Mouse (Mus musculus): ENCODE measurements around the gene Dip2b. TPM values are rescaled to one million over a fixed set of nuclear protein-coding genes. Genes with fewer than 3 reads are reported as not detected.

Dip2b gene
- polyA plus RNA-seq, 1 experiment, result 7.1 TPM

- 75% methylated on average over 6 of the region's 6 CpGs for WGBS
- H3K27ac ChIP-seq (ENCODE audit: control insufficient read depth, insufficient read depth, low read depth, low read length, poor library complexity), result no peak overlapping the region
- no peaks in the 10 kb centered on the region; the same call in 1 of the 2 replicates for H3K4me1 ChIP-seq (ENCODE audit: control insufficient read depth, insufficient read depth, low read length)
- no peak for TF ChIP-seq POLR2A (IDR thresholded peaks at IDR 0.05; ENCODE audit: borderline replicate concordance, control insufficient read depth, low read depth, low read length)
- TF ChIP-seq CTCF (IDR thresholded peaks at IDR 0.05; ENCODE audit: control insufficient read depth, insufficient read depth, low read length), result no peak
- H3K4me3 ChIP-seq (replicated peaks; ENCODE audit: control insufficient read depth, low read depth, low read length), result no peak overlapping the region
Observed at GRCm38 (mm10) chr15:100175176-100175575, 136.7 kb downstream of the Dip2b start.

GRCm38 (mm10) chr15:100177167-100177566 lies 138.7 kb downstream of the Dip2b start:
- no peak overlapping the region for H3K27ac ChIP-seq (ENCODE audit: control insufficient read depth, insufficient read depth, low read depth, low read length, poor library complexity)
- 85% methylated on average over 3 of the region's 3 CpGs for WGBS
- H3K4me3 ChIP-seq (replicated peaks; ENCODE audit: control insufficient read depth, low read depth, low read length), result no peak overlapping the region
- H3K4me1 ChIP-seq (ENCODE audit: control insufficient read depth, insufficient read depth, low read length), result no peaks in the 10 kb centered on the region; the same call in 1 of the 2 replicates
- TF ChIP-seq POLR2A (IDR thresholded peaks at IDR 0.05; ENCODE audit: borderline replicate concordance, control insufficient read depth, low read depth, low read length), result no peak
- no peak for TF ChIP-seq CTCF (IDR thresholded peaks at IDR 0.05; ENCODE audit: control insufficient read depth, insufficient read depth, low read length)

- no peak for TF ChIP-seq CTCF (IDR thresholded peaks at IDR 0.05; ENCODE audit: control insufficient read depth, insufficient read depth, low read length)
- no peak for TF ChIP-seq POLR2A (IDR thresholded peaks at IDR 0.05; ENCODE audit: borderline replicate concordance, control insufficient read depth, low read depth, low read length)
- WGBS, result 88% methylated on average over 9 of the region's 9 CpGs
- H3K4me3 ChIP-seq (replicated peaks; ENCODE audit: control insufficient read depth, low read depth, low read length), result no peak overlapping the region
- H3K4me1 ChIP-seq (ENCODE audit: control insufficient read depth, insufficient read depth, low read length), result no peaks in the 10 kb centered on the region; the same call in 1 of the 2 replicates
- H3K27ac ChIP-seq (ENCODE audit: control insufficient read depth, insufficient read depth, low read depth, low read length, poor library complexity), result no peak overlapping the region
Observed at GRCm38 (mm10) chr15:100177575-100177974, 139.1 kb downstream of the Dip2b start.

- TF ChIP-seq CTCF (IDR thresholded peaks at IDR 0.05; ENCODE audit: control insufficient read depth, insufficient read depth, low read length), result no peak
- no peak for TF ChIP-seq POLR2A (IDR thresholded peaks at IDR 0.05; ENCODE audit: borderline replicate concordance, control insufficient read depth, low read depth, low read length)
- Histone ChIP-seq H3K4me3 (replicated peaks; ENCODE audit: control insufficient read depth, low read depth, low read length) (no peak overlapping the region), H3K27ac (ENCODE audit: control insufficient read depth, insufficient read depth, low read depth, low read length, poor library complexity) (no peak overlapping the region), H3K4me1 (ENCODE audit: control insufficient read depth, insufficient read depth, low read length) (no peaks in the 10 kb centered on the region; the same call in 1 of the 2 replicates)
- WGBS, result 41% methylated on average over 7 of the region's 7 CpGs
Observed at GRCm38 (mm10) chr15:100178487-100178886, 140.0 kb downstream of the Dip2b start.

- WGBS, result 26% methylated on average over 6 of the region's 6 CpGs
- Histone ChIP-seq H3K27ac (ENCODE audit: control insufficient read depth, insufficient read depth, low read depth, low read length, poor library complexity) (no peak overlapping the region), H3K4me3 (replicated peaks; ENCODE audit: control insufficient read depth, low read depth, low read length) (no peak overlapping the region), H3K4me1 (ENCODE audit: control insufficient read depth, insufficient read depth, low read length) (no peaks in the 10 kb centered on the region; the same call in 1 of the 2 replicates)
- no peak for TF ChIP-seq CTCF (IDR thresholded peaks at IDR 0.05; ENCODE audit: control insufficient read depth, insufficient read depth, low read length)
- no peak for TF ChIP-seq POLR2A (IDR thresholded peaks at IDR 0.05; ENCODE audit: borderline replicate concordance, control insufficient read depth, low read depth, low read length)
Observed at GRCm38 (mm10) chr15:100179685-100180084, 141.2 kb downstream of the Dip2b start.

GRCm38 (mm10) chr15:100180221-100180620 lies 141.8 kb downstream of the Dip2b start:
- Histone ChIP-seq H3K4me3 (replicated peaks; ENCODE audit: control insufficient read depth, low read depth, low read length) (no peak overlapping the region), H3K27ac (ENCODE audit: control insufficient read depth, insufficient read depth, low read depth, low read length, poor library complexity) (no peak overlapping the region), H3K4me1 (ENCODE audit: control insufficient read depth, insufficient read depth, low read length) (no peaks in the 10 kb centered on the region; the same call in 1 of the 2 replicates)
- 12% methylated on average over 4 of the region's 4 CpGs for WGBS
- TF ChIP-seq CTCF (IDR thresholded peaks at IDR 0.05; ENCODE audit: control insufficient read depth, insufficient read depth, low read length), result no peak
- no peak for TF ChIP-seq POLR2A (IDR thresholded peaks at IDR 0.05; ENCODE audit: borderline replicate concordance, control insufficient read depth, low read depth, low read length)

- H3K27ac ChIP-seq (ENCODE audit: control insufficient read depth, insufficient read depth, low read depth, low read length, poor library complexity), result no peak overlapping the region
- WGBS, result 49% methylated on average over 10 of the region's 10 CpGs
- TF ChIP-seq CTCF (IDR thresholded peaks at IDR 0.05; ENCODE audit: control insufficient read depth, insufficient read depth, low read length), result no peak
- no peak for TF ChIP-seq POLR2A (IDR thresholded peaks at IDR 0.05; ENCODE audit: borderline replicate concordance, control insufficient read depth, low read depth, low read length)
- H3K4me3 ChIP-seq (replicated peaks; ENCODE audit: control insufficient read depth, low read depth, low read length), result no peak overlapping the region
- H3K4me1 ChIP-seq (ENCODE audit: control insufficient read depth, insufficient read depth, low read length), result no peaks in the 10 kb centered on the region; the same call in 1 of the 2 replicates
Observed at GRCm38 (mm10) chr15:100181841-100182240, 143.4 kb downstream of the Dip2b start.

- Histone ChIP-seq H3K4me3 (replicated peaks; ENCODE audit: control insufficient read depth, low read depth, low read length) (no peak overlapping the region), H3K27ac (ENCODE audit: control insufficient read depth, insufficient read depth, low read depth, low read length, poor library complexity) (no peak overlapping the region), H3K4me1 (ENCODE audit: control insufficient read depth, insufficient read depth, low read length) (peaks cover 2% of the 10 kb centered on the region; the same call in 1 of the 2 replicates)
- TF ChIP-seq CTCF (IDR thresholded peaks at IDR 0.05; ENCODE audit: control insufficient read depth, insufficient read depth, low read length) (no peak), POLR2A (IDR thresholded peaks at IDR 0.05; ENCODE audit: borderline replicate concordance, control insufficient read depth, low read depth, low read length) (no peak)
- 75% methylated on average over 28 of the region's 28 CpGs for WGBS
Observed at GRCm38 (mm10) chr15:100182526-100183280, 144.2 kb downstream of the Dip2b start.
